11 mouse cellular contexts compared by ENCODE assay signal in genomic region chr4:123260071-123260746, GRCm38 (mm10). TPM values are rescaled to one million over a fixed set of nuclear protein-coding genes. Genes with fewer than 3 reads are reported as not detected.
DNase-seq lines count a peak whose midpoint lies in the region; ATAC-seq and TF ChIP-seq lines count a peak whose summit lies in the region.
"Had no signal": no experiment of that assay in that cellular context is flagged by ENCODE, and none has a peak within 500 bp of the region (broad histone marks: within the 10 kb centered on the region; RNA-seq: fewer than 3 reads in every experiment).

No protein-coding gene starts in this region.

- no peak overlapping the region for H3K4me3 ChIP-seq in heart, embryonic 15.5 days
- no peak overlapping the region for H3K4me3 ChIP-seq in intestine, embryonic 16.5 days (ENCODE audit: low read length)
- no peak overlapping the region for H3K4me3 ChIP-seq in stomach, embryonic 16.5 days (replicated peaks; ENCODE audit: low read length)
- H3K4me3 ChIP-seq in kidney, adult 2 months (ENCODE audit: insufficient read depth, low read depth, low read length), result no peak overlapping the region
- H3K4me3 ChIP-seq: liver, embryonic 15.5 days had no signal

- H3K9ac ChIP-seq in heart, embryonic 15.5 days, result no peak overlapping the region
- peak overlapping the region; percentile 26; the same call in 1 of the 2 replicates for H3K9ac ChIP-seq in intestine, embryonic 16.5 days (ENCODE audit: low read depth, low read length)
- no peak overlapping the region for H3K9ac ChIP-seq in stomach, embryonic 16.5 days (ENCODE audit: low read length)
- H3K9ac ChIP-seq: liver, embryonic 15.5 days had no signal

- no peak for TF ChIP-seq POLR2A in kidney, adult 2 months (IDR thresholded peaks at IDR 0.05; ENCODE audit: low read depth, low read length)

- intact Hi-C loops in heart, postnatal 14 days (cut with DNase I), result no loop called here

- no peak for DNase-seq in heart, postnatal 14 days
- peak; percentile 43 for DNase-seq in retina, postnatal 1 day
- DNase-seq in retina, embryonic 14.5 days (ENCODE audit: low spot score), result no peak
- DNase-seq in natural killer cell, adult 2 months (ENCODE audit: low spot score in 2 of 2), result no peak
- DNase-seq in kidney, adult 2 months, result no peak

- H3K27me3 ChIP-seq in heart, embryonic 15.5 days, result no peaks in the 10 kb centered on the region
- H3K27me3 ChIP-seq in intestine, embryonic 16.5 days (replicated peaks; ENCODE audit: control insufficient read depth, insufficient read depth, low read length), result no peaks in the 10 kb centered on the region
- H3K27me3 ChIP-seq in stomach, embryonic 16.5 days (ENCODE audit: control insufficient read depth, insufficient read depth, low read length), result no peaks in the 10 kb centered on the region
- no peaks in the 10 kb centered on the region for H3K27me3 ChIP-seq in kidney, adult 2 months (replicated peaks; ENCODE audit: control insufficient read depth, insufficient read depth, low read length)

- H3K27ac ChIP-seq in heart, embryonic 15.5 days, result 0 out of 2 replicates have a peak overlapping the region, but pooled peaks have one; percentile 13
- H3K27ac ChIP-seq in intestine, embryonic 16.5 days (ENCODE audit: low read length), result 0 out of 2 replicates have a peak overlapping the region, but pooled peaks have one; percentile 32
- H3K27ac ChIP-seq in stomach, embryonic 16.5 days (ENCODE audit: low read length), result no peak overlapping the region; the same call in 1 of the 2 replicates
- no peak overlapping the region for H3K27ac ChIP-seq in kidney, adult 2 months (ENCODE audit: insufficient read depth, low read depth, low read length)
- H3K27ac ChIP-seq: liver, embryonic 15.5 days had no signal

- peak; percentile 87 for ATAC-seq in heart, embryonic 15.5 days (replicated peaks; ENCODE audit: insufficient number of reproducible peaks, insufficient read depth, low FRiP score, low read depth)
- peak; percentile 80 for ATAC-seq in intestine, embryonic 16.5 days
- ATAC-seq in stomach, embryonic 16.5 days (ENCODE audit: insufficient read depth, low FRiP score), result peak; percentile 80
- ATAC-seq: forebrain, embryonic 16.5 days had no signal

- H3K36me3 ChIP-seq in heart, embryonic 15.5 days, result no peaks in the 10 kb centered on the region
- H3K36me3 ChIP-seq in intestine, embryonic 16.5 days (ENCODE audit: control insufficient read depth, insufficient read depth, low read length), result no peaks in the 10 kb centered on the region
- no peaks in the 10 kb centered on the region for H3K36me3 ChIP-seq in stomach, embryonic 16.5 days (ENCODE audit: control insufficient read depth, insufficient read depth, low read length)
- H3K36me3 ChIP-seq in kidney, adult 2 months (ENCODE audit: control insufficient read depth, insufficient read depth, low read length), result no peaks in the 10 kb centered on the region
- H3K36me3 ChIP-seq: liver, embryonic 15.5 days had no signal

- H3K4me1 ChIP-seq in heart, embryonic 15.5 days (replicated peaks), result peaks cover 14% of the 10 kb centered on the region
- peaks cover 12% of the 10 kb centered on the region for H3K4me1 ChIP-seq in intestine, embryonic 16.5 days (ENCODE audit: control insufficient read depth, insufficient read depth, low read length)
- peaks cover 6% of the 10 kb centered on the region for H3K4me1 ChIP-seq in stomach, embryonic 16.5 days (ENCODE audit: control insufficient read depth, insufficient read depth, low read length)
- no peaks in the 10 kb centered on the region for H3K4me1 ChIP-seq in kidney, adult 2 months (ENCODE audit: control insufficient read depth, insufficient read depth, low read length)
- H3K4me1 ChIP-seq: liver, embryonic 15.5 days had no signal

- H3K9me3 ChIP-seq in heart, embryonic 15.5 days (replicated peaks), result no peaks in the 10 kb centered on the region
- no peaks in the 10 kb centered on the region for H3K9me3 ChIP-seq in intestine, embryonic 16.5 days (ENCODE audit: control insufficient read depth, low read length)
- no peaks in the 10 kb centered on the region for H3K9me3 ChIP-seq in stomach, embryonic 16.5 days (replicated peaks; ENCODE audit: control insufficient read depth, low read length)
- H3K9me3 ChIP-seq: liver, embryonic 15.5 days had no signal

- peak overlapping the region; percentile 10; the same call in 1 of the 2 replicates for H3K4me2 ChIP-seq in heart, embryonic 15.5 days
- H3K4me2 ChIP-seq in intestine, embryonic 16.5 days (ENCODE audit: low read depth, low read length), result no peak overlapping the region
- H3K4me2 ChIP-seq in stomach, embryonic 16.5 days (ENCODE audit: low read depth, low read length), result no peak overlapping the region
- H3K4me2 ChIP-seq: liver, embryonic 15.5 days; midbrain, embryonic 11.5 days had no signal

- TF ChIP-seq CTCF in kidney, adult 2 months (conservative IDR thresholded peaks at IDR 0.05; ENCODE audit: insufficient read depth, insufficient read length, low read depth, low read length), result no peak

- WGBS in heart, embryonic 15.5 days, result 19% methylated on average over 8 of the region's 8 CpGs
- 28% methylated on average over 8 of the region's 8 CpGs for WGBS in intestine, embryonic 16.5 days
- 18% methylated on average over 8 of the region's 8 CpGs for WGBS in stomach, embryonic 16.5 days
- WGBS in kidney, adult 2 months, result 36% methylated on average over 8 of the region's 8 CpGs

RNA-seq across cellular contexts. Expression of gene Pabpc4, which starts 1.9 kb away (rescaled TPM):
- 51.3 and 53.8 TPM in 2 replicates for polyA plus RNA-seq in heart, embryonic 15.5 days (2015; fragmentation: Nextera tagmentation; extraction: Ambion mirVana)
- 100 to 1,000 TPM; 255 to 289 TPM for total RNA-seq in heart, postnatal 14 days (2021)
- 31.6 and 36.7 TPM in 2 replicates for polyA plus RNA-seq in intestine, embryonic 16.5 days (2015; fragmentation: Nextera tagmentation; extraction: Ambion mirVana)
- 31.2 and 42.5 TPM in 2 replicates for polyA plus RNA-seq in stomach, embryonic 16.5 days (2015; fragmentation: Nextera tagmentation; extraction: Ambion mirVana)
- polyA plus RNA-seq in kidney, adult 2 months (2012; rRNA removed), result 57.8 and 67.1 TPM in 2 replicates

RNA-seq across cellular contexts. Expression of gene Heyl, which starts 26.9 kb away (rescaled TPM):
- polyA plus RNA-seq in heart, embryonic 15.5 days (2015; fragmentation: Nextera tagmentation; extraction: Ambion mirVana), result 13.0 and 21.2 TPM in 2 replicates
- total RNA-seq in heart, postnatal 14 days (2021), result 10 to 100 TPM; 21.4 to 21.6 TPM
- 10.7 and 12.0 TPM in 2 replicates for polyA plus RNA-seq in intestine, embryonic 16.5 days (2015; fragmentation: Nextera tagmentation; extraction: Ambion mirVana)
- 18.5 and 21.3 TPM in 2 replicates for polyA plus RNA-seq in stomach, embryonic 16.5 days (2015; fragmentation: Nextera tagmentation; extraction: Ambion mirVana)
- 3.5 and 4.1 TPM in 2 replicates for polyA plus RNA-seq in kidney, adult 2 months (2012; rRNA removed)

RNA-seq across cellular contexts. Expression of gene Nt5c1a, which starts 58.9 kb away (rescaled TPM):
- 1.3 and 1.5 TPM in 2 replicates for polyA plus RNA-seq in heart, embryonic 15.5 days (2015; fragmentation: Nextera tagmentation; extraction: Ambion mirVana)
- 10 to 100 TPM; 37.2 to 47.6 TPM for total RNA-seq in heart, postnatal 14 days (2021)
- not detected in 2 replicates for polyA plus RNA-seq in intestine, embryonic 16.5 days (2015; fragmentation: Nextera tagmentation; extraction: Ambion mirVana)
- not detected in 2 replicates for polyA plus RNA-seq in stomach, embryonic 16.5 days (2015; fragmentation: Nextera tagmentation; extraction: Ambion mirVana)
- polyA plus RNA-seq in kidney, adult 2 months (2012; rRNA removed), result 0.91 and 0.94 TPM in 2 replicates
- polyA plus RNA-seq: forebrain, embryonic 16.5 days; liver, embryonic 15.5 days; midbrain, embryonic 11.5 days had no signal

Comparison
In these comparisons a context has a peak if more than half of its experiments do, and no peak if none do; other contexts are left out.
1. H3K27ac ChIP-seq: peak in heart, embryonic 15.5 days (single experiment) and intestine, embryonic 16.5 days (single experiment); none in stomach, embryonic 16.5 days (single experiment) and kidney, adult 2 months (single experiment).
2. Peak in every context shown above with its lines, with median percentiles within 50 percentile points of each other: ATAC-seq.